Mouse (Mus musculus) ES-E14 (cell line): ENCODE results near the gene Dcaf10.

Source experiments
- HCFC1 ChIP-seq: IDR thresholded peaks from 2 replicates; pipeline ENCODE4 v1.6.1; 2012; ENCODE audit warnings: low read length, inconsistent platforms, borderline replicate concordance; ENCODE audit not compliant: insufficient read depth
- ZC3H11A ChIP-seq: IDR thresholded peaks from 2 replicates; pipeline ENCODE4 v1.6.1; 2012; ENCODE audit warnings: low read depth, mild to moderate bottlenecking, inconsistent platforms, low read length, borderline replicate concordance
- ZNF384 ChIP-seq: IDR thresholded peaks from 2 replicates; pipeline ENCODE4 v1.6.1; 2012; ENCODE audit warnings: low read depth, low read length, inconsistent platforms

DNA sequence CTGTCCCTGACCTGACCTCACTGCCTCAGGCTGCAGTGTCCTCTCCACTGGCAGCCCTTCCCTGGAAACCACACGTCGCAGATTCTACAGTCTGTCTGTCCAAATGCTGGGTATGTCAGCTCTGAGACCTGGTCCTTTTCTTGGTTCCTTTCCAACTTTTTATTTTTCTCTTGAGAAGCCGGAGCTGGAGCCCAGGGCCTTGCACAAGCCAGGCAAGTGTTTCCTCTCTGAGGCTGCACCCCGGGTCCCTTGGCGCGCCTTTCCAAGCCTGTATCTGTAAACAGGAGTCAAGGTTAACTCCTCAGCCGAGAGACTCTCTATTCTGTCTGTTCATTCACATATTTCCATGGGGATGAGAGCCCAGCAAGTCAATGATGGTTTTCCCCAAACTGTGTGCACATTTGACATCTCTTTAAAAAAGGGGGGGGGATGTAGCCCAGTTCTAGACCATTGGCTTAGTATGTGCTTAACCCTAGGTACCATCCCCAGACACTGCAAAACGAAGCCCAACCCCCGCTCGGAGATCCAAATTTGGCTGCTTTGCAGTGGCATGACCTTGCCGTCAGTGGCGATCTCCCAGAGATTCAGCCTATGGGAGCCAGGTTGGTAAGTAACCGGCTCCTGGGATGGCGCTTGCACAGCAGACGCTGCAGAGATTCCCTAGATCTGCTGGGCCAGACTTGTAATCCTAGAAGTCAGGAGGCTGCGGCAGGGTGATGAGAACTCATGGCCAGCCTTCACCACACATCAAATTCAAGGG is 70.7 kb downstream of the Dcaf10 start:
- TF ChIP-seq ZC3H11A (no peak), ZNF384 (no peak), HCFC1 (no peak)
